Mouse (Mus musculus) stomach, postnatal 0 days (tissue): ENCODE results near the gene Pold3. TPM values are rescaled to one million over a fixed set of nuclear protein-coding genes. Genes with fewer than 3 reads are reported as not detected.
"Not testable (repeated sequence)": the region's sequence is repeated elsewhere in the genome, so short reads cannot be mapped to it uniquely, and the experiment has no call there.

Experiments used
- ATAC-seq: fragments of 200-750 bp; cut with Nextera tagmentation; 2 replicates; pipeline ENCODE4 v1.8.0; 2017; ENCODE audit not compliant: low FRiP score, low TSS enrichment
- DNase-seq: peaks from one replicate; pipeline ENCODE4 v3.0.0-alpha.2; 2016; ENCODE audit warnings: low spot score
- H3K27ac ChIP-seq: fragments of 300-500 bp; sonication (generic); replicated peaks from 2 replicates; pipeline ENCODE4 v1.5.1; 2014; ENCODE audit warnings: mild to moderate bottlenecking, control low read depth
- H3K27me3 ChIP-seq: fragments of 300-500 bp; sonication (generic); 2 replicates; pipeline ENCODE4 v1.6.1; 2014; ENCODE audit warnings: low read length; ENCODE audit not compliant: control insufficient read depth, insufficient read depth
- H3K36me3 ChIP-seq: fragments of 300-500 bp; sonication (generic); 2 replicates; pipeline ENCODE4 v1.6.1; 2014; ENCODE audit warnings: low read length, mixed read lengths; ENCODE audit not compliant: control insufficient read depth, insufficient read depth
- H3K4me1 ChIP-seq: fragments of 300-500 bp; sonication (generic); replicated peaks from 2 replicates; pipeline ENCODE4 v1.6.1; 2014; ENCODE audit warnings: antibody characterized with exemption; ENCODE audit not compliant: control insufficient read depth, insufficient read depth
- H3K4me2 ChIP-seq: fragments of 300-500 bp; sonication (generic); replicated peaks from 2 replicates; pipeline ENCODE4 v1.6.1; 2014; ENCODE audit warnings: low read depth, mild to moderate bottlenecking, control low read depth, moderate library complexity
- H3K4me3 ChIP-seq: fragments of 300-500 bp; sonication (generic); 2 replicates; pipeline ENCODE4 v1.5.1; 2014; ENCODE audit warnings: low read depth, low read length, control low read depth
- H3K9ac ChIP-seq: fragments of 300-500 bp; sonication (generic); 2 replicates; pipeline ENCODE4 v1.6.1; 2014; ENCODE audit warnings: mild to moderate bottlenecking, low read length, control low read depth, mixed read lengths
- H3K9me3 ChIP-seq: fragments of 300-500 bp; sonication (generic); 2 replicates; pipeline ENCODE4 v1.6.1; 2016; ENCODE audit warnings: low read length; ENCODE audit not compliant: control insufficient read depth
- CTCF ChIP-seq: IDR thresholded peaks from 2 replicates; pipeline ENCODE4 v1.5.1; 2016; ENCODE audit warnings: antibody characterized with exemption, low read depth, mild to moderate bottlenecking, moderate library complexity
- EP300 ChIP-seq: optimal IDR thresholded peaks from 2 replicates; pipeline ENCODE3; 2016; ENCODE audit warnings: antibody characterized with exemption
- WGBS: fragments of 180-500 bp; shearing (Covaris S2); extraction: QIAGEN DNeasy Blood & Tissue Kit; methylation state at CpG from one replicate; pipeline ENCODE4 v1.1.7; 2014; 5-methylcytosine and 5-hydroxymethylcytosine counted together
- polyA plus RNA-seq: library from polyadenylated mRNA; unstranded; fragments of >200 nt; fragmentation: Nextera tagmentation; extraction: Ambion mirVana; gene quantifications from 2 replicates; pipeline ENCODE4 v1.2.1, GENCODE M21; 2015

Pold3 gene
- polyA plus RNA-seq, 1 experiment from 2014 or later = 18.6 TPM

GRCm38 (mm10) chr7:100082836-100083235, 38.5 kb downstream of the Pold3 start:
- TF ChIP-seq CTCF = no peak
- WGBS = 77% methylated on average over 6 of the region's 6 CpGs
- H3K36me3 ChIP-seq = peaks cover 17% of the 10 kb centered on the region

DNA sequence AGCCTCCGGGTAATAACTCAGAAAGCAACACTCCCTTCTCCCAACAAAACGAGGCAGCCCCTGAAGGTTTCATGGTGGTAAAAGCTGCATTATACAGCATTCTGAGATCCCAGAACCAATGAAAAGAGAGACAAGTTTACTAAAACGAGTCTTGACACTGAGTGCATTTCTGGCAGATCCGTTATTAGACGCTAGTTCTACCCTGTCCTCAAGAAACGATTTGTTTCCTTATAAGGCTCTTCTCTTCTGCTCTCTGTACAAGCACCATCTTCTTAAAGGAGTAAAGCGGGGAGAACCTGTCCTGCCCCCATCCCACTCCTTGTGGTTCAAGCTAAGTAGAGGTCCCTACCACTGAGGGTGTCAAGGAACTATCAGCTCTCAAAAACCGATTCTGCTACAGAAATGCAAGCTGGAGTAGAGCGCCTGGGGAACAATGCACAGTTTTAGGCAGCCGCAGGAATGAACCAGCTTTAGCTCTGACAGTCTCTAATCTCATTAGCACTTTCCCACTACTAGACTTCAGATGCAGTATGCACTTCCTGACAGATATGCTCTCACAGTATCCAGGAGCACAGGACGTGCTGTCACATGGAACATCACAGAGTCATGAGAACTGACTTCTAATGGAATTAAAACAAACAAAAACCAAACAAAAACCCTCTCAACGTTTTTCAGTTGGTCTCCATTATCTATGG, 41.1 kb downstream of the Pold3 start:
- H3K27ac ChIP-seq = peak overlapping the region; percentile 75
- H3K4me2 ChIP-seq = no peak overlapping the region
- H3K36me3 ChIP-seq = peaks cover 10% of the 10 kb centered on the region
- no peak for DNase-seq
- no peaks in the 10 kb centered on the region for H3K27me3 ChIP-seq
- no peaks in the 10 kb centered on the region for H3K4me1 ChIP-seq
- 53% methylated on average over 12 of the region's 12 CpGs for WGBS
- no peak overlapping the region for H3K4me3 ChIP-seq
- H3K9me3 ChIP-seq = no peaks in the 10 kb centered on the region
- TF ChIP-seq EP300 = no peak
- TF ChIP-seq CTCF = no peak
- peak; percentile 45; the same call in 1 of the 2 replicates for ATAC-seq
- no peak overlapping the region for H3K9ac ChIP-seq

More at GRCm38 (mm10) chr7:100082836-100083235, 38.5 kb downstream of the Pold3 start:
- Histone ChIP-seq H3K9me3 (no peaks in the 10 kb centered on the region), H3K27ac (no peak overlapping the region), H3K4me3 (no peak overlapping the region), H3K9ac (no peak overlapping the region), H3K4me2 (no peak overlapping the region), H3K27me3 (no peaks in the 10 kb centered on the region), H3K4me1 (no peaks in the 10 kb centered on the region)
- ATAC-seq (no peak), DNase-seq (no peak)

GRCm38 (mm10) chr7:100077071-100077470, 44.3 kb downstream of the Pold3 start:
- Histone ChIP-seq H3K4me3 (no peak overlapping the region), H3K9ac (no peak overlapping the region), H3K4me2 (no peak overlapping the region), H3K9me3 (no peaks in the 10 kb centered on the region), H3K27ac (no peak overlapping the region), H3K27me3 (no peaks in the 10 kb centered on the region), H3K36me3 (no peaks in the 10 kb centered on the region), H3K4me1 (no peaks in the 10 kb centered on the region)
- ATAC-seq = no peak
- 89% methylated on average over 4 of the region's 4 CpGs for WGBS
- no peak for TF ChIP-seq EP300
- no peak for DNase-seq

- H3K27me3 ChIP-seq = no peaks in the 10 kb centered on the region
- no peak overlapping the region for H3K9ac ChIP-seq
- H3K4me2 ChIP-seq = no peak overlapping the region
- no peaks in the 10 kb centered on the region for H3K9me3 ChIP-seq
- H3K27ac ChIP-seq = no peak overlapping the region
- ATAC-seq = no peak
- no peaks in the 10 kb centered on the region for H3K4me1 ChIP-seq
- no peaks in the 10 kb centered on the region for H3K36me3 ChIP-seq
- DNase-seq = no peak
- TF ChIP-seq EP300 (no peak), CTCF (no peak)
- H3K4me3 ChIP-seq = no peak overlapping the region
- WGBS = 43% methylated on average over 5 of the region's 5 CpGs
These were observed 45.1 kb downstream of the Pold3 start for GRCm38 (mm10) chr7:100076296-100076695.

DNA sequence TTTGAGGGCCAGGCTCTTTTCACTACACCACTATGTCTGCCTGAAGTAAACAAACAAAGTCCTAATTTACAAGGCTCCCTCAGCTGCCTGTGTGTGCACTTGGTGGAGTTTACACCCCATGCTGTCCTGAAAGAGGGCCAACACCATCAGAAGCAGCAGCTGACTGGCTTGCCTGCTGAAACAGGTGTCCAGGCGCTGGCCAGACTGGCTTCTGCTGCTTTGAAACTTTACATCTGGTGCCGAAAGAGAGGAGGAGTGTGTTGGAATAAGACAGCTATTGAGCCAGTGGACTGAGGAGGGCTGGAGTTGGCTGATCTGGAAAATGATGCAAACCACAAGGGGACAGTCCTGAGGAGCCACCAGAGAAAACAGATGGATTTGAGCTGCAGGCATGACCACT, 47.4 kb downstream of the Pold3 start:
- no peak overlapping the region for H3K4me2 ChIP-seq
- no peak overlapping the region for H3K27ac ChIP-seq
- WGBS = 42% methylated on average over 2 of the region's 2 CpGs
- H3K36me3 ChIP-seq = no peaks in the 10 kb centered on the region
- H3K9me3 ChIP-seq = no peaks in the 10 kb centered on the region
- ATAC-seq (peak; percentile 57; the same call in 1 of the 2 replicates), DNase-seq (no peak)
- H3K27me3 ChIP-seq = no peaks in the 10 kb centered on the region
- H3K4me3 ChIP-seq = no peak overlapping the region
- H3K9ac ChIP-seq = no peak overlapping the region
- TF ChIP-seq EP300 (no peak), CTCF (peak; percentile 18; the same call in 1 of the 2 replicates)
- H3K4me1 ChIP-seq = no peaks in the 10 kb centered on the region

- not testable (repeated sequence) for DNase-seq
- 79% methylated on average over 2 of the region's 2 CpGs for WGBS
These were observed 68.4 kb downstream of the Pold3 start for GRCm38 (mm10) chr7:100052991-100053390.

More at GRCm38 (mm10) chr7:100052991-100053390, 68.4 kb downstream of the Pold3 start:
- H3K27ac ChIP-seq, H3K27me3 ChIP-seq, ATAC-seq, H3K4me3 ChIP-seq, H3K36me3 ChIP-seq, H3K4me1 ChIP-seq, H3K4me2 ChIP-seq, H3K9ac ChIP-seq, H3K9me3 ChIP-seq: not testable (repeated sequence)
